In genomic region chr6:72244569-72245285, GRCm38 (mm10) we compare ENCODE assay signal across 8 mouse cellular contexts. TPM values are rescaled to one million over a fixed set of nuclear protein-coding genes. Genes with fewer than 3 reads are reported as not detected.
DNase-seq lines count a peak whose midpoint lies in the region; ATAC-seq and TF ChIP-seq lines count a peak whose summit lies in the region.

No protein-coding gene starts in this region.

- peaks cover 20% of the 10 kb centered on the region for H3K27me3 ChIP-seq in forebrain, embryonic 12.5 days
- 0 out of 2 replicates have a peak, but pooled peaks cover 3% of the 10 kb centered on the region for H3K27me3 ChIP-seq in hindbrain, embryonic 14.5 days (ENCODE audit: control insufficient read depth, insufficient read depth, low read length)
- H3K27me3 ChIP-seq in liver, postnatal 0 days (ENCODE audit: insufficient read depth, low read length) = peaks cover 6% of the 10 kb centered on the region; the same call in 1 of the 2 replicates

- 65% methylated on average over 20 of the region's 20 CpGs for WGBS in forebrain, embryonic 12.5 days
- 56% methylated on average over 20 of the region's 20 CpGs for WGBS in hindbrain, embryonic 14.5 days
- 58% methylated on average over 20 of the region's 20 CpGs for WGBS in liver, postnatal 0 days (ENCODE audit: insufficient replicate concordance)

- no peaks in the 10 kb centered on the region for H3K36me3 ChIP-seq in forebrain, embryonic 12.5 days (replicated peaks)
- H3K36me3 ChIP-seq in hindbrain, embryonic 14.5 days (replicated peaks; ENCODE audit: control insufficient read depth, insufficient read depth) = no peaks in the 10 kb centered on the region
- H3K36me3 ChIP-seq in liver, postnatal 0 days (replicated peaks; ENCODE audit: insufficient read depth, low read length) = no peaks in the 10 kb centered on the region

- no peak overlapping the region for H3K4me3 ChIP-seq in forebrain, embryonic 12.5 days (replicated peaks)
- H3K4me3 ChIP-seq in hindbrain, embryonic 14.5 days (replicated peaks; ENCODE audit: low read length) = no peak overlapping the region
- H3K4me3 ChIP-seq in liver, postnatal 0 days (ENCODE audit: low read depth, low read length) = no peak overlapping the region

- peak overlapping the region; percentile 76 for H3K27ac ChIP-seq in forebrain, embryonic 12.5 days
- peak overlapping the region; percentile 77 for H3K27ac ChIP-seq in hindbrain, embryonic 14.5 days
- H3K27ac ChIP-seq in liver, postnatal 0 days (ENCODE audit: low read depth) = peak overlapping the region; percentile 87

- no peaks in the 10 kb centered on the region for H3K9me3 ChIP-seq in forebrain, embryonic 12.5 days
- no peaks in the 10 kb centered on the region for H3K9me3 ChIP-seq in hindbrain, embryonic 14.5 days (ENCODE audit: control insufficient read depth, low read length)
- no peaks in the 10 kb centered on the region for H3K9me3 ChIP-seq in liver, postnatal 0 days (ENCODE audit: low read length)

- intact Hi-C loops in left cerebral cortex, postnatal 4 days (cut with DNase I) = no loop called here

- no peak for ATAC-seq in forebrain, embryonic 12.5 days (ENCODE audit: low FRiP score)
- peak; percentile 64; the same call in 1 of the 2 replicates for ATAC-seq in hindbrain, embryonic 14.5 days (ENCODE audit: low FRiP score)
- ATAC-seq in liver, postnatal 0 days = peak; percentile 75

- DNase-seq in embryo, embryonic 10 days (ENCODE audit: low spot score) = peak; percentile 48
- DNase-seq in embryo, embryonic 9.5 days (ENCODE audit: extremely low spot score) = no peak
- no peak for DNase-seq in hindbrain, embryonic 14.5 days (ENCODE audit: low spot score)
- no peak for DNase-seq in liver, postnatal 0 days
- no peak for DNase-seq in frontal cortex, postnatal 36 days (ENCODE audit: low spot score in 2 of 2)
- DNase-seq in frontal cortex, adult 2 months (ENCODE audit: extremely low spot score in 1 of 2, low spot score in 1 of 2) = no peak
- DNase-seq in left cerebral cortex, postnatal 4 days = no peak

- no peak overlapping the region for H3K9ac ChIP-seq in forebrain, embryonic 12.5 days
- no peak overlapping the region for H3K9ac ChIP-seq in hindbrain, embryonic 14.5 days
- 0 out of 2 replicates have a peak overlapping the region, but pooled peaks have one; percentile 21 for H3K9ac ChIP-seq in liver, postnatal 0 days (replicated peaks)

- peaks cover 12% of the 10 kb centered on the region for H3K4me1 ChIP-seq in forebrain, embryonic 12.5 days
- H3K4me1 ChIP-seq in hindbrain, embryonic 14.5 days (replicated peaks; ENCODE audit: control insufficient read depth, insufficient read depth, low read length) = no peaks in the 10 kb centered on the region; the same call in 1 of the 2 replicates
- peaks cover 18% of the 10 kb centered on the region for H3K4me1 ChIP-seq in liver, postnatal 0 days (ENCODE audit: insufficient read depth)

- TF ChIP-seq EP300 in liver, postnatal 0 days (IDR thresholded peaks at IDR 0.05; ENCODE audit: low read depth) = no peak

- no peak overlapping the region for H3K4me2 ChIP-seq in forebrain, embryonic 12.5 days
- peak overlapping the region; percentile 19; the same call in 1 of the 2 replicates for H3K4me2 ChIP-seq in hindbrain, embryonic 14.5 days (replicated peaks)
- no peak overlapping the region for H3K4me2 ChIP-seq in liver, postnatal 0 days (ENCODE audit: low read depth, low read length)

- no peak for TF ChIP-seq CTCF in liver, postnatal 0 days (IDR thresholded peaks at IDR 0.05; ENCODE audit: low read depth)

RNA-seq across cellular contexts. Expression of gene Atoh8, which starts 9.3 kb away (rescaled TPM):
- polyA plus RNA-seq in forebrain, embryonic 12.5 days (2016; fragmentation: Nextera tagmentation; extraction: Ambion mirVana) = 6.5 and 7.5 TPM in 2 replicates
- 3.0 and 3.3 TPM in 2 replicates for polyA plus RNA-seq in hindbrain, embryonic 14.5 days (2014; fragmentation: Nextera tagmentation; extraction: Ambion mirVana)
- polyA plus RNA-seq in liver, postnatal 0 days (2015; fragmentation: Nextera tagmentation; extraction: Ambion mirVana) = 0.96 and 1.3 TPM in 2 replicates
- polyA plus RNA-seq in frontal cortex, adult 2 months (2012; rRNA removed) = 1.5 and 2.3 TPM in 2 replicates
- total RNA-seq in left cerebral cortex, postnatal 4 days (2021) = 1 to 10 TPM; 1.8 TPM

RNA-seq across cellular contexts. Expression of gene Sftpb, which starts 59.7 kb away (rescaled TPM):
- not detected in 2 replicates for polyA plus RNA-seq in forebrain, embryonic 12.5 days (2016; fragmentation: Nextera tagmentation; extraction: Ambion mirVana)
- polyA plus RNA-seq in hindbrain, embryonic 14.5 days (2014; fragmentation: Nextera tagmentation; extraction: Ambion mirVana) = 0.37 and 0.55 TPM in 2 replicates
- polyA plus RNA-seq in liver, postnatal 0 days (2015; fragmentation: Nextera tagmentation; extraction: Ambion mirVana) = 0.16 and 0.20 TPM in 2 replicates
- not detected in 2 replicates for polyA plus RNA-seq in frontal cortex, adult 2 months (2012; rRNA removed)
- under 1 TPM in 1 of 2 experiments, not detected in 1; 0.26 TPM for total RNA-seq in left cerebral cortex, postnatal 4 days (2021)
